Mouse (Mus musculus) adrenal gland (tissue): ENCODE results near the gene Arhgef10l.

Experiments
- intact Hi-C: fragments of 180-260 bp; cut with DNase I; formaldehyde crosslinking; loops from one replicate; pipeline ENCODE4 v1.15.1; 2025
- long read RNA-seq, 2 experiments: library from polyadenylated mRNA; unstranded; transcript quantifications; one replicate each; pipeline ENCODE4 v2.0.0; 2020; ENCODE audit warnings: borderline replicate concordance in 1 of 2; ENCODE audit not compliant: insufficient replicate concordance in 1 of 2

Gene Arhgef10l
- long read RNA-seq, experiment 1, partial matches to known transcripts, result 3 of 3 reads
- long read RNA-seq, experiment 1, other reads (novel, unspliced or antisense), result 0 of 3 reads
- long read RNA-seq, experiment 2, partial matches to known transcripts, result 1 of 5 reads
- long read RNA-seq, experiment 2, other reads (novel, unspliced or antisense), result 4 of 5 reads

- intact Hi-C loops, result no loop called here
These were observed at the start of gene Arhgef10l for GRCm38 (mm10) chr4:140665760-140666159. Arhgef10l (minus strand) TSS chr4:140666012.

GRCm38 (mm10) chr4:140714586-140714985 is 48.8 kb upstream of the Arhgef10l start:
- intact Hi-C loops, result loop anchor here (1.0 kb wide), 1 partner anchor 35 kb away; no protein-coding TSS in a partner anchor

DNA sequence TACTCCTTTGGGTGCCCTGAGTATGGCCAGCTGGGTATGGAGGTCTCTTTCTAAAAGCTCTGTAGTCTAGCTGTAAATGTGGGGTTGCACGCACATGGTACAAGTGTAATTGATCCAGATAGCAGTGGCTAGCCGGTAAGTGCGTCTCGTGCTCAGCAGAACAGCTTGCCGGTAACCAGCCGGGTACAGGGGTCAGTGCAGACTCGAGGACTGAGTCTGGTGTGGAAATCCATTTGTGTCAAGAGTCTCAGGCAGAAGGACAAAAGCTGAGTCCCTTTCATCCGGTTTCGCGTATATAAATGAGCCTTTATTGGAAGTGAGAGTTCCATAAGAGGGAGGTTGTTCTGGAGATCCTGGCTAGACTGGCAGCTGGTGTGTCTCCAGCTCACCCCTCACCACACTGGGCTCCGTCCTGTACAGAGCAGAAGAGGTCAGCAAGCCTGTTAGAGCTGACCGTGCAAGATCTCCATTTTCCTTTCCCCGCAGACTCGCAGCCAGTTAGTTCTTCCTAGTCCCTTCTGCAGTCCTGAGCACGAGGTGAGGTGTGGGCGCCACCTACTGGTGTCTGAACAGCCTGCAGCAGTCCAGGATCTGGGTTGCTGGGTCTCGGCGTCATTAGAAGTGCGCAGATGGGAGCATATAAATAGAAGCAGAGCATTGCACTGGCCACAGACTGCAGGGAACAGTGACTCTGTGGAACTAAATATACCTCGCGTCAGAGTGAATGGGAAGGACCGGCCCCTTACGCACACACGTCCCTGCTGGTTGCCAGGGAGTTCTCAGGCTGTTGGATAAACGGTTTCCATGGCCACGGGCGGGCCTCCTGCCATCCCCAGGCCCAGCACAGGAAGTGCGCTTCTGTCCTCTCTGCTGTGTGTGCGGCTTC is 47.9 kb upstream of the Arhgef10l start:
- intact Hi-C loops, result loop anchor here (1.0 kb wide), 1 partner anchor 34 kb away; no protein-coding TSS in a partner anchor

GRCm38 (mm10) chr4:140711360-140711759 is 45.5 kb upstream of the Arhgef10l start:
- intact Hi-C loops, result no loop called here

DNA sequence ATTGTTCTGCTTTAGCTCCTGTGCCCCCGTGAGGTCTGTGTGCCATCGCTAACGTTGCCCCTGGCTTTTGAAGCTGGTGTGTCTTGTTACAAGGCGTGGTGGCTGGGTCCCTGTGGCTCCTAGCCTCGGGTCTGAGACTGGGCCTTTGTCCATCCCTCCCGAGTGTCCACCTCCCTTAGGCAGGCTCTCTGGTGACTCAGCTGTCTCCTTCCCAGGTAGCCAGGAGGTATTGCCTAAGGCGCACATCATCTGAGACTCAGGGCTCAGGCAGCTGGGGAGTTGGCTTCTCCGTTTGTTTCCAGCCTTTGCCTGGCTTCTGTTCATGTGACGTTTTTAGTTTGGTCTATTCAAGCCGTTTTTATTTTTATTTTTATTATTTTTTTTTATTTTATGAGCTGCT is 45.0 kb upstream of the Arhgef10l start:
- intact Hi-C loops, result no loop called here

DNA sequence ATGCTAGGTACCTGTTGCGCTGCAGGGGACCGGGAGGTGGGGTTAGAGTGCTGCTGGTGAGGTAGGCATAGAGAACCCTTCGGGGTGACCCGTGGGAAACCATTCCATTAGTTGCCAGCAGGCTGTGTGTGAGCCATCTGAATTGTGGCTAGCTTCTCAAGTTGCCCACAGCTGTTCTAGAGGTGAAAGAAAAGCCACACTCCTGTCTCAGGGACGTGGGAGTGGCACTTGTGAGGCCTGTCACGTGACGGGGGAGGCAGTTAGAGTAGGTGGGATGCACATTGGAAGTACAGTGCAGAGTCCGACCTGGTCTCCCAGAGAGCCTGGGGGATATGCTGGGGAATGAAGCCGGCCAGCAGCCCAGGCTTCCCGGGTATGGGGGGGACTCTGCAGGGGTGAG is 43.8 kb upstream of the Arhgef10l start:
- intact Hi-C loops, result no loop called here

GRCm38 (mm10) chr4:140709111-140709510 is 43.3 kb upstream of the Arhgef10l start:
- intact Hi-C loops, result no loop called here

DNA sequence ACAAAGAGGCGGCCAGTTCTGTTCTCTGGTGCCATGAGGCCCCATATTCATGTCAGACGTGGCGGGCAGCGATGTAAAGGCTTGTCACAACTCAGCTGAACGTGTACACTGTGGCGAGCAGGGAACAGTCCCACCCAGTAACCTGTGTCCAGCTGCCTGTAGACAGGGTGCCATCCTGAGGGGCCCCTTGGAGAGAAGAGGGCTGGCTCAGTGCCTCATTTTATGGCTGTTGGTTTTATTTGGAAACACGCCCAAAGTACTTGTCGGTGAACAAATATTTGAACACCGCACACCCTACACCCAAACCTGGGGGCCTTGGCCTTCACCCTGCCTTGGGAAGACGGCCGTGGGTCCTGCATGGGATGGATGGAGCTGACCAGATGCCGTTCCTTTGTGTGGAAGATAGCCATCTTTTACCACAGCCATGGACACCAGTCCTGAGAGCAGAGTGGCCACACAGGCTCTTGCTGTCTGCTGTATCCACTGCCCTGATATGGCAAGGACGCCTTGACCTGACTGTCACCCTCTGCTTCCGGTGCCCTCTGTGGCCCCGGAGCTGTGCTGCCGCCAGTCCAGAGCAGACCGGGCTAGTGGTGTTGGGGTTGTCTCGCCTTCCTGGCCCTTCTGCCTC is 42.6 kb upstream of the Arhgef10l start:
- intact Hi-C loops, result no loop called here

- intact Hi-C loops, result no loop called here
These were observed 41.8 kb upstream of the Arhgef10l start for GRCm38 (mm10) chr4:140707615-140708014.

DNA sequence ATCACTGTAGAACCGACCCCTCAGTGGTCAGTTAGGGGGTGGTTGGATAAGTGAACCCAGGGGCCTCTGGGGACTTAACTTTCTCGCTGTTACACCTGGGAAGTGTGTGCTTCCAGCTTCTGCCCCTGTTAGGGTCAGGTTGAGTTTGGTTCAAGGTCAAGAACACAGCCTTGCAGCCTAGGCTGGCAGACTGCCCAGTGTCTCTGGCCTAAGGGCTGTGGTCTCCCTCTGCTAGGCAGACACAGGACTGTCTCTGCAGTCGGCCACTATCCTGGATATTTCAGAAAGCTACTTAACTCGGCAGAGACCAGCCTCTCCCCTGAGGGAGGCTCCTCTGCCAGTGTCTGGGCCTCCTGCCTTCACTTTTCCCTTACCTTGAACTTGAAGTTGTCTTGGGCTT is 38.4 kb upstream of the Arhgef10l start:
- intact Hi-C loops, result no loop called here

DNA sequence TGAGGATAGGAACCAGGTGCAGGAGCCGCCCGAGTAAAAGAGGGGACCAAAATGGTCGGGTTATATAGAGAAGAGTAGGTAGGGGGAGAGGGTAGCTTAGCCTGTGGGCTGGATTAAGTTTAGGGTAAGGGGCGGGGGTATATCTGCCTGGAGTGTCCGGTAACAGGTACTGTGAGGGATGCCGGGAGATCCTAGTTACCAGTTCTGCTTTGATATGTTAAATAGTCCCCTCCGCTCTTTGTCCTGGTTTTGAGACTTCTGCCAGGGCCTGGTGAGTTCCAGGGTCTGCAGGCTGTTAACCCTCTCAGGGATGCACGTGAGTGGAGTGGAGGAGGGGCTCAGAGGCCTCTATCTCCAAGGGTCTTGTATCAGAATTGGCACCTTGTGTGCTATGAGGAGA is 37.8 kb upstream of the Arhgef10l start:
- intact Hi-C loops, result no loop called here

DNA sequence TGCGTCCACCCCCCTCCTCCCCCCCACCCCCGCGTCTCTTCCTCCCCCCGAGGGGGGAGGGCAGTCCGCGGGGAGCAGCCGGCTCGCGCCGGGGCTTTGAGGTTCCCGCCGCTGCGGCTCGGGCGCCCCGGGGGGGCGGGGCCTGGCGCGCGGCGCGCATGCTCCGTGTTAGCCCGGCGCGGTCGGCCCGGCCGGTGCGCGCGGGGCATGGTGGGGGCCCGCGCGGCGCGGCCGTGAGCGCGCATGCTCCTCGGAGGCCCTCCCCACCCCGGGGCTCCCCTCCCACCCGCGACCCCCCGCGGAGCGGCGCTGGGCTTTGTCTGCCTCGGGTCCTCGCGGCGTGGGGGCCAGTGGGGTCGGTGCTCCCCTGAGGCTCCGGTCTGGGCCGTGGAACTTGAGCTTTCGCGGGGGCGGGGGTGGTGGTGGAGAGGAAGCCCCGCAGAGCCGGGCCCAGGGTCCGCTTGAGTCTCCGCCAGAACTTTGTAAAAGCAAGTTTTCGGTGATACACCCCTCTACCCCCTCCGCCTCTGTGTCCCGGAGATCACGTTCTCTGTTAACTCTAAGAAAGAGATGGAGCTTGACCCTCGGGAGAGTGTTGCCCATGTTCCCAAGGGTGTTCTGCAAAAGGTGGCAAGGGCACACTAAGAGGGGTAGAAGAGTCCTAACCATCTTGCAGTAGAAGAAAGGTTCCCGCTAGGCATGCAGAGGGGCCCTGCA is 37.0 kb upstream of the Arhgef10l start:
- intact Hi-C loops, result no loop called here

DNA sequence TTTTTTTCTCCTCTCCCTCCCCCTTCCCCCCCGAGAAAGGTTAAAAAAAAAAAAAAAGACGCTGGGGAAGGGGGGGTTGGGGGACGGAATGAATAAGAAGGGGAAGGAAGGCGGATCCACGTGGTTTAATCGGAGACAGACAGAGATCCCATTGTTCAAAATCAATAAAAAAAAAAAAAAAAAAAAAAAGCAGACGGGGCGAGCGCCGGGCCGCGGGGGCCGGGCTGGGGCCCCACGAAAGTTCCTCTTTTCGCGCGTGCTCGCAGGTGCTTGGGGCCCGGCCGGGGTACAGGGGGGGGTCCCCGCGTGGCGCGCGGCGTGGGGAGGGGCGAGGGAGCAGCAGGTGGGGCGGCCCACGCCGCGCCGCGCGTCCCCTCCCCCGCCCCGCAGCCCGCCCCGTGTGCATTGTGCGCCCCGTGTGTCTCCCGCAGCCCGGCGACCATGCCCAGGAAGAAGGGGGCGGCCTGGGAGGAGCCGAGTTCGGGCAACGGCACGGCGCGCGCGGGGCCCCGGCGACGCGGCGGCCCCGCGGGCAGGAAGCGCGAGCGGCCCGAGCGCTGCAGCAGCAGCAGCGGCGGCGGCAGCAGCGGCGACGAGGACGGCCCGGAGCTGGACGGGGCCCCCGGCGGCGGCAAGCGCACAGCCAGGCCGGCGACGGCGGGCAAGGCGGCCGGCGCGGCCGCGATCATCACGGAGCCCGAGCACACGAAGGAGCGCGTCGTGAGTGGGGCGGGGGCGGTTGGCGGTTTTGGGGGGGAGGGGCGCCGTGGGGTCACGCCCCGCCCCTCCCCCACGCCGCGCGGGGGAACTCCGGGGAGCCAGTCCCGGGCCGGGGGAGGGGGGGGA is 36.1 kb upstream of the Arhgef10l start:
- intact Hi-C loops, result no loop called here

DNA sequence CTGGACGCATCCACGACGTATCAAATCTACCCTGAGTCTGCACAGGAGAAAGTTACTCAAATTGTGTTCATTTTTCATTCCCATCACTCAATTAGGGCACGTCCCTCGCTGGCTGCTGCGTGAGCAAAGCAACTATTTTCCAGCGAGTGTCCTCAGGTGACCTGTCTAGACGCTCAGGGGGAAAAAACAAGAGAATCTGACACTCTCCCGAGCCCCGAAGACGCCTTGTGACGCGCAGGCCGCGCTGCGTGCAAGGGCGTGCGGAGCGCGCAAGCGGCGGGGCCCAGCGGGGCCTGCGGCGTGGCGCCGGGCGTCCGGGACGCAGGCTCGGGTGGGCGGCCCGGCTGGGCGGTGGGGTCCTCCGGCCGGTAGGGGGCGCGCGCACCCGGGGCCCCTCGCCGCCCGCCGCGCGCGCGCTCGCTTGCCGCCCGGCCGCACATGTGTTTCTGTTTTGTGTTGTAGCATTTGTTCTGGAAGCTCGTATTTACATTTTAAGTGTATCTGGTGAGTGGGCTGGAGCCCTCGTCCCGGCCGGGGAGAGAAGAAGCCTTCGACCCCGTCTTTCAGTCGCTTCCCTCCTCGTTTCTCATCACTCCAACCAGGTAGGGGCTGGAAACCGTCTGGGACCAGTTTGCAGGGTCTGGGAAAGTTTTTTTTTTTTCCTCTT is 35.4 kb upstream of the Arhgef10l start:
- intact Hi-C loops, result no loop called here

DNA sequence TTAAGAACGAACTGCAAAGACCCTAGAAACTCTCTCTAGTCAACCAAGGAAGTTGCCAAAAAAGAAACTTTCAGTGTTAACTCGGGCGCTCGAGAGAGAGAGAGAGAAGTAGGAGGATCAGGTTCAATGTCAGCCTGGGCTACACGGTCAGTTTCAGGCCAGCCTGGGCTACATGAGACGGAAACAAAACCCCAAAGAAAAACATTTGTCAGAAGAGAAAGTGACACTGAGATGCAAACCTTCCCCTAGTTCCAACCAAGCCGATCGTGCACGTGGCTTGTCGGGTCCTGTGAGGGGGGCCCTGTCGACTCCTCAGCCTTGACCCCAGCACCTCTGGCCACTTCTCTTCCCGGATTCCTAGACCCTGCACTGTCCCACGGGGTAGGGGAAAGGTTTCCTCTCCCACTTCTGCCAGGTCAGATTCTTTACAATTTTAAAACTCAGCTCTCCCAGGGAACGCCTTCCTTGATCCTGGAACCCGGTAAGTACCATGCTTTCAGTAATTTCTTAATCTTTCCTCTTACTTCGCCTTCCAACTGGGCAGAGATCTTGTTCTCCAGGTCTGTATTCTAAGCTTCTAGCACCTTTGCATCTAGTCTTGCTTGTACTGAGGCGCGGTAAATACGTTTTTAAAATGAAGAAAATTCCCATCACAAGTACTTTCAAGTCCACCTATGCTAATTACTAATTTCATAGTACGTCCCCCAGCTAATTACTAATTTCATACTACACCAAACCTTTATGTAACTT is 34.6 kb upstream of the Arhgef10l start, which contains the start of gene Rcc2:
Gene Rcc2 (plus strand): TSS at position 273 of the 750 bp plus-strand sequence.
- intact Hi-C loops, result no loop called here

- intact Hi-C loops, result no loop called here
These were observed 33.8 kb upstream of the Arhgef10l start for GRCm38 (mm10) chr4:140699441-140700127.

GRCm38 (mm10) chr4:140695675-140696585 is 30.1 kb upstream of the Arhgef10l start:
- intact Hi-C loops, result no loop called here

DNA sequence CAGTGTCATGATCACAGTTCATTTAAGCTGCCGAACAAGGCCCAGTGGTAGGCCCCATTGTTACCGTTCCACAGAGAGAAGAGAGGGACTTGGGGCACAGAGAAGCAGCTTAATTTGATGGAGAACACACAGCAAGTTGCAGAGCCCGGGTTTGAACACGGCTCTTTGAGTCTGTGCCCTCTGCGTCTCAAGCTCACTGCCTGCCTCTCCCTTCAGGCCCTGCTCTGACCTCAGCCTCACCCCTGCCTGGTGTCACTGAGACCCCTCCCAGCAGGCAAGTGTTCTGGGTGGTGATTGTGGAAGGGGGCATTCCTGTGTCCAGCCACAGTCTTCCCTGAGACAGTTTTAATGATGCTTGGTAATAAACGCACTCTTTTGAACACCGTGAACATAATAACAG is 29.3 kb upstream of the Arhgef10l start:
- intact Hi-C loops, result no loop called here
